Comparison of ENCODE assay signal across 9 mouse cellular contexts in genomic region chr7:75110689-75111088, GRCm38 (mm10).
DNase-seq lines count a peak whose midpoint lies in the region; ATAC-seq lines count a peak whose summit lies in the region.
"Had no signal": no experiment of that assay in that cellular context is flagged by ENCODE, and none has a peak within 500 bp of the region (broad histone marks: within the 10 kb centered on the region; RNA-seq: fewer than 3 reads in every experiment).

No protein-coding gene starts in this region.

- DNase-seq in heart, adult 8-10 months (ENCODE audit: low spot score), result peak; percentile 32
- DNase-seq in A20 (ENCODE audit: low read depth, low spot score), result peak; percentile 37
- DNase-seq in embryo, embryonic 11.5 days (ENCODE audit: low read depth, low spot score), result peak; percentile 36
- DNase-seq in kidney, adult 18-20 months, result peak; percentile 19

- no peaks in the 10 kb centered on the region for H3K9me3 ChIP-seq in heart, embryonic 11.5 days (replicated peaks; ENCODE audit: control insufficient read depth, low read length)
- H3K9me3 ChIP-seq in midbrain, embryonic 12.5 days, result no peaks in the 10 kb centered on the region
- H3K9me3 ChIP-seq: limb, embryonic 12.5 days had no signal

- no peak overlapping the region for H3K4me2 ChIP-seq in heart, embryonic 11.5 days
- H3K4me2 ChIP-seq in midbrain, embryonic 12.5 days (replicated peaks), result no peak overlapping the region
- H3K4me2 ChIP-seq: limb, embryonic 12.5 days had no signal

- no peak overlapping the region for H3K4me3 ChIP-seq in heart, embryonic 11.5 days (ENCODE audit: low read depth, low read length)
- no peak overlapping the region for H3K4me3 ChIP-seq in midbrain, embryonic 12.5 days
- H3K4me3 ChIP-seq: limb, embryonic 12.5 days had no signal

- H3K36me3 ChIP-seq in heart, embryonic 11.5 days (ENCODE audit: control insufficient read depth, insufficient read depth, low read length), result no peaks in the 10 kb centered on the region
- no peaks in the 10 kb centered on the region for H3K36me3 ChIP-seq in midbrain, embryonic 12.5 days
- H3K36me3 ChIP-seq: limb, embryonic 12.5 days had no signal

- no peaks in the 10 kb centered on the region for H3K27me3 ChIP-seq in heart, embryonic 11.5 days (ENCODE audit: control insufficient read depth, insufficient read depth, low read length)
- no peaks in the 10 kb centered on the region for H3K27me3 ChIP-seq in midbrain, embryonic 12.5 days
- H3K27me3 ChIP-seq: limb, embryonic 12.5 days had no signal

- H3K9ac ChIP-seq in heart, embryonic 11.5 days (ENCODE audit: low read depth, low read length), result no peak overlapping the region
- H3K9ac ChIP-seq in midbrain, embryonic 12.5 days (replicated peaks), result no peak overlapping the region
- H3K9ac ChIP-seq: limb, embryonic 12.5 days had no signal

- H3K4me1 ChIP-seq in heart, embryonic 11.5 days (ENCODE audit: control insufficient read depth, insufficient read depth, low read length), result no peaks in the 10 kb centered on the region
- no peaks in the 10 kb centered on the region for H3K4me1 ChIP-seq in midbrain, embryonic 12.5 days
- H3K4me1 ChIP-seq: limb, embryonic 12.5 days had no signal

- no peak for ATAC-seq in heart, embryonic 11.5 days (replicated peaks; ENCODE audit: insufficient number of reproducible peaks, low FRiP score, low TSS enrichment)
- peak; percentile 63 for ATAC-seq in activated CD4-positive, CD25-positive, alpha-beta regulatory T cell, adult 4 months
- ATAC-seq in midbrain, embryonic 12.5 days (ENCODE audit: low FRiP score, low read depth), result peak; percentile 41; the same call in 1 of the 2 replicates
- no peak for ATAC-seq in erythroblast, adult 5-6 weeks (replicated peaks; ENCODE audit: low FRiP score, poor library complexity, severe bottlenecking)

- 12% methylated on average over 6 of the region's 6 CpGs for WGBS in heart, embryonic 11.5 days (ENCODE audit: insufficient replicate concordance)
- 9% methylated on average over 6 of the region's 6 CpGs for WGBS in midbrain, embryonic 12.5 days

- no peak overlapping the region for H3K27ac ChIP-seq in heart, embryonic 11.5 days (ENCODE audit: low read depth, low read length)
- no peak overlapping the region for H3K27ac ChIP-seq in midbrain, embryonic 12.5 days (replicated peaks)
- H3K27ac ChIP-seq: limb, embryonic 12.5 days had no signal

Comparison
In these comparisons a context has a peak if more than half of its experiments do, and no peak if none do; other contexts are left out.
1. ATAC-seq: peak in activated CD4-positive, CD25-positive, alpha-beta regulatory T cell, adult 4 months (single experiment) and midbrain, embryonic 12.5 days (single experiment); none in heart, embryonic 11.5 days (single experiment) and erythroblast, adult 5-6 weeks (single experiment).
2. Peak in every context shown above with its lines, with median percentiles within 50 percentile points of each other: DNase-seq.